Mouse (Mus musculus) megakaryocyte, embryonic 14.5 days (primary cell): ENCODE measurements around the gene Aco1.

Experiments used
- FLI1 ChIP-seq: IDR thresholded peaks from 2 replicates; pipeline ENCODE4 v1.6.1; 2012; ENCODE audit warnings: low read length, inconsistent platforms, mixed read lengths
- GATA1 ChIP-seq: IDR thresholded peaks from 3 replicates; pipeline ENCODE4 v1.6.1; 2012; ENCODE audit warnings: mixed read lengths, low read length, inconsistent platforms, borderline replicate concordance

DNA sequence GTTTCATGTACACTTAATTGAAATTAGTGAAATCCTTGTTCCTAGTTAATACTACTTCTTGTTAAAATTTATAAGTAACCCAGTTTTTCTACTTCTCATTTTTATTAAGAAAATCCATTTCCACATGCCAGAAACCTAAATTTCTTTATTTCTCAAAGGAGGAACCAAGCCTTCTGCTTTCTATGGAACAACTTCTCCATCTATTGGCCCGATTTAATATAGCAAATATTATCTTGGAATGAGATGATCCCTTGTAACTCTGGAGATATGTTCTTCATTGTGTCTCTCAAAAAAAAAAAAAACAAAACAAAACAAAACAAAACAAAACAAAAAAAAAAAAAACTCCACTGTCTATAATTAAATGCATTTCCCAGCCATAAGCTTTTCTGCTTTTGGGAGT is 29.7 kb upstream of the Aco1 start:
- TF ChIP-seq GATA1 = no peak
- no peak for TF ChIP-seq FLI1
